Mouse (Mus musculus) limb, embryonic 11.5 days (tissue): ENCODE measurements around the gene Ccdc136. TPM values are rescaled to one million over a fixed set of nuclear protein-coding genes. Genes with fewer than 3 reads are reported as not detected.
A peak's percentile ranks its signal among the peaks of the same experiment; 100 is the strongest.
"Not testable (repeated sequence)": the region's sequence is repeated elsewhere in the genome, so short reads cannot be mapped to it uniquely, and the experiment has no call there.

Experiments
- ATAC-seq: fragments of 200-750 bp; cut with Nextera tagmentation; 2 replicates; pipeline ENCODE4 v1.8.0; 2017; ENCODE audit warnings: low read depth; ENCODE audit not compliant: insufficient number of reproducible peaks, low FRiP score, low TSS enrichment
- DNase-seq: peaks from one replicate; pipeline ENCODE4 v3.0.0-alpha.2; 2015; ENCODE audit warnings: low spot score
- H3K27ac ChIP-seq: fragments of 300-500 bp; sonication (generic); replicated peaks from 2 replicates; pipeline ENCODE4 v1.5.1; 2014; ENCODE audit warnings: low read depth, mild to moderate bottlenecking, low read length
- H3K27me3 ChIP-seq: fragments of 300-500 bp; sonication (generic); 2 replicates; pipeline ENCODE4 v1.6.1; 2014; ENCODE audit warnings: mild to moderate bottlenecking, low read length, mixed read lengths; ENCODE audit not compliant: control insufficient read depth, insufficient read depth
- H3K36me3 ChIP-seq: fragments of 300-500 bp; sonication (generic); 2 replicates; pipeline ENCODE4 v1.6.1; 2014; ENCODE audit warnings: mild to moderate bottlenecking, low read length, moderate library complexity, mixed read lengths; ENCODE audit not compliant: control insufficient read depth, insufficient read depth
- H3K4me1 ChIP-seq: fragments of 300-500 bp; sonication (generic); 2 replicates; pipeline ENCODE4 v1.6.1; 2014; ENCODE audit warnings: low read length, mixed read lengths; ENCODE audit not compliant: control insufficient read depth, insufficient read depth
- H3K4me2 ChIP-seq: fragments of 300-500 bp; sonication (generic); 2 replicates; pipeline ENCODE4 v1.6.1; 2014; ENCODE audit warnings: low read depth, mild to moderate bottlenecking, moderate library complexity; ENCODE audit not compliant: severe bottlenecking
- H3K4me3 ChIP-seq: fragments of 300-500 bp; sonication (generic); 2 replicates; pipeline ENCODE4 v1.5.1; 2014; ENCODE audit warnings: low read depth, low read length
- H3K9ac ChIP-seq: fragments of 300-500 bp; sonication (generic); 2 replicates; pipeline ENCODE4 v1.6.1; 2014; ENCODE audit warnings: mild to moderate bottlenecking, low read length
- H3K9me3 ChIP-seq: fragments of 300-500 bp; sonication (generic); 2 replicates; pipeline ENCODE4 v1.6.1; 2016; ENCODE audit warnings: low read length; ENCODE audit not compliant: control insufficient read depth
- WGBS: fragments of 180-500 bp; shearing (Covaris S2); extraction: QIAGEN DNeasy Blood & Tissue Kit; methylation state at CpG from one replicate; pipeline ENCODE4 v1.1.7; 2014; 5-methylcytosine and 5-hydroxymethylcytosine counted together
- polyA plus RNA-seq: library from polyadenylated mRNA; unstranded; fragments of >200 nt; fragmentation: Nextera tagmentation; extraction: Ambion mirVana; gene quantifications from 2 replicates; pipeline ENCODE4 v1.2.1, GENCODE M21; 2014

The Ccdc136 gene
- 37.1 and 37.3 TPM in 2 replicates for polyA plus RNA-seq

DNA sequence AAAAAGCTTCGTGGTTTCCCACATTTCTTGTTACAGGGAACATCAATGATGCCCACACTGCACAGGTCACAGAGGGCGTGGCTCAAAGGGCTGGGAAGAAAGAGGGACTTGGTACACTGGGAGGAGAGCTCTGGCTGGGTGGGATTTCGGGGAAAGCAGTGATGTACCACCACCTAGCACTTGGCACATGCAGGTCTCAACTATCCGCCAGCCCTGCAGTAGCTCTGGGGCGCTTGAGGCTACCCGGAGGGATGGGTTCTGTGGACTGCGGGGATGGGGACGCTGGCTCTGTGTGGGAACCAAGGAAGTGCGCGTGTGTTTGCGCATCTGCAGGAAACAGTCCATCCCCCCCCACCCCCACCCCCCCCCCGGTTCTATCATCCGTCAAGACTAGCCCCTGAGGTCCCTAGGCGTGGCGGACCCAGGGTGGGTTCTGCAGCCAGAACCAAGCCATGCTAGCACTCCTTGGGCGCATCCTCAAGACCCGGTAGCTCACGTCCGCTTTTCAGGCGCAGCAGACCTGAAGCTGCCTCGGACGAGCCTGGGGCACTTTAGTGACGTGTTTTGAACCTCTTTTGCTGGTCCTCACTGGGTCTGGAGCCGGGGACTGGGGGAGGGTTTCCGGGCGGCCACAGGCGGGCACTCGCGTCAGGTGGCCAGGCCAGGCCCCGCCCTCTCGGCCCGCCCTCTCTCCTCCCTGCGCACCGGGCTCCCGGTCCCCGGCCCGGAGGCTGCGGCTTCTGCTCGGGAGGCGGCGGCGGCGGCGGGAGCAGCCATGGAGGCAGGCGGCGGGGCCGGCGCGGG, at the start of gene Ccdc136:
Gene Ccdc136 (plus strand): TSS at position 400 of the 804 bp plus-strand sequence.
- peak; percentile 92 for ATAC-seq
- H3K27ac ChIP-seq = peak within 1 kb of the TSS; percentile 51; the same call in 1 of the 2 replicates
- H3K36me3 ChIP-seq = no peaks in the 10 kb centered on the region
- H3K9ac ChIP-seq = peak within 1 kb of the TSS; percentile 56
- WGBS = under 1% methylated on average over 40 of the region's 49 CpGs
- no peaks in the 10 kb centered on the region for H3K9me3 ChIP-seq
- H3K4me2 ChIP-seq = peak within 1 kb of the TSS; percentile 64
- peak; percentile 83 for DNase-seq
- peak within 1 kb of the TSS; percentile 42 for H3K4me3 ChIP-seq
- no peaks in the 10 kb centered on the region for H3K27me3 ChIP-seq
- peaks cover 3% of the 10 kb centered on the region; the same call in 1 of the 2 replicates for H3K4me1 ChIP-seq

DNA sequence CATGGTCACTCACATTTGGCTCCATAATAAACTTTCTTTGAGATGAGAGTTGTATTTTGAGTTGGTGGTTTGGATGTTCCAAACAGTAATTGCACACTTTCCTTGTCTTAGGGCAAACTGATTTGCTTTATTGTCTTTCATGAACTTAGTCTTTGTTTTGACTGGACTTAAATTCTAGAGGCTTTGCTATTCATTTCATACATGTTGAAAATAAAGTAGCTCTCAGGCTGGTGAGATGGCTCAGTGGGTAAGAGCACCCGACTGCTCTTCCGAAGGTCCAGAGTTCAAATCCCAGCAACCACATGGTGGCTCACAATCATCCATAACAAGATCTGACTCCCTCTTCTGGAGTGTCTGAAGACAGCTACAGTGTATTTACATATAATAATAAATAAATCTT, 49.6 kb upstream of the Ccdc136 start:
- not testable (repeated sequence) for DNase-seq, H3K27ac ChIP-seq, H3K9ac ChIP-seq, H3K4me3 ChIP-seq, H3K4me2 ChIP-seq, H3K27me3 ChIP-seq, H3K4me1 ChIP-seq, H3K9me3 ChIP-seq, H3K36me3 ChIP-seq, ATAC-seq
- WGBS = 100% methylated on average over 2 of the region's 2 CpGs

DNA sequence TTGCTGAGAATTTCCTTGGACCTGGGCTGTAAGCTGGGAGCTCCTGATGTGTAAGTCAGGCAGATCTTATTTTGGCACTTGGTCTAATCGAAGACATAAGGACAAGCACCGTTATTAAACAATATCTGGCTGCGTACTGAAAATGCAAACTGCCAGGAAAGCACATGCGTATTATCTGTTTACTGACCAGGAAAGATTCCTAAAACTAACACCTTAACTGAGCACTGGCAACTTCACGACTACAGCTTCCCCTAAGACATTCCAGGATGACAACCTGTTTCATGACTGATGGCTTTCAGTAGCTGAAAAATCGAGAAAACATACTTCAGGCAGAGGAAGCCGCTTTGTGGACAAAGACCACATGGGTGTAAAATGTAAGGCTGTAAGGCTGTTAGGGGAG, 48.9 kb upstream of the Ccdc136 start:
- no peak for DNase-seq
- Histone ChIP-seq H3K9me3 (no peaks in the 10 kb centered on the region), H3K36me3 (no peaks in the 10 kb centered on the region), H3K27me3 (no peaks in the 10 kb centered on the region), H3K4me1 (no peaks in the 10 kb centered on the region), H3K4me3 (peak overlapping the region; percentile 89), H3K27ac (peak overlapping the region; percentile 86), H3K4me2 (peak overlapping the region; percentile 64), H3K9ac (peak overlapping the region; percentile 87)
- no peak for ATAC-seq
- 41% methylated on average over 7 of the region's 7 CpGs for WGBS

DNA sequence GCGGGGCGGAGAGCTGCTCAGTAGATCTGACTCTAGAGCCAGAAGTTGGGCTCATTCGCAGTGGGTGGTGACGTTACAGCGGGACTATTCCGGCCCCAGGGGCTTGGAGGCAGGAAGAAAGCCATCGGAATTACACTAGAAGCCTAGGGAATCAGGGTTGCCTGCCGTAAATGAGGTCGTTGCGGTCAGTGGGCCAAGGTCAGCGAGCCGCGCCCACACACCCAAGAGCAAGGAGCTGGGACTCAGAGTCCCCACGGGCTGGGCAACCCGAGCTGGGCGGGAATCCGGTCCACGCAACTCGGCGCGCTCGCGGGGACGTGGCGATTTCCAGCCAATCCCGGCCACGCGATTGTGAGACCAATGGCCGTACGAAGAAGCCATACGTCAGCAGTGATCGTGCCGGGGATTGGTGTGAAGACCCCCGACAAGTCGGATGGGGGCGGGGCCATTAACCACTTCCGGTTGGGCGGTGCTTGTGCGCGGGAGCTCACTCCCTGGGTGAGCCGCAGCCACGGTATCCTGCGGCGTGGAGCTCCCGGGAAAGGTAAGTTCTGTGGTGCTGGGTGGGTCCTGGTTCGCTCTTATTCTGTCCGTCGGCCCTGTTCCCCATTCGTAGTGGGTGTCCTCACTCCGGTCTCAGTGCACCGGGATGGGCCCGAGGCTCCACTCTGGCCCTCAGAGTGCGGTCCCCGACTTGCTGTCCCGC, 48.3 kb upstream of the Ccdc136 start, which contains the start of gene Calu:
Gene Calu (plus strand): TSS at position 405 of the 706 bp plus-strand sequence.
- H3K4me2 ChIP-seq = peak within 1 kb of the TSS; percentile 64
- H3K9me3 ChIP-seq = no peaks in the 10 kb centered on the region
- H3K27me3 ChIP-seq = no peaks in the 10 kb centered on the region
- no peaks in the 10 kb centered on the region for H3K36me3 ChIP-seq
- under 1% methylated on average over 55 of the region's 55 CpGs for WGBS
- ATAC-seq (peak; percentile 100), DNase-seq (peak; percentile 100)
- peak within 1 kb of the TSS; percentile 89 for H3K4me3 ChIP-seq
- H3K9ac ChIP-seq = peak within 1 kb of the TSS; percentile 87
- no peaks in the 10 kb centered on the region for H3K4me1 ChIP-seq
- H3K27ac ChIP-seq = peak within 1 kb of the TSS; percentile 86

DNA sequence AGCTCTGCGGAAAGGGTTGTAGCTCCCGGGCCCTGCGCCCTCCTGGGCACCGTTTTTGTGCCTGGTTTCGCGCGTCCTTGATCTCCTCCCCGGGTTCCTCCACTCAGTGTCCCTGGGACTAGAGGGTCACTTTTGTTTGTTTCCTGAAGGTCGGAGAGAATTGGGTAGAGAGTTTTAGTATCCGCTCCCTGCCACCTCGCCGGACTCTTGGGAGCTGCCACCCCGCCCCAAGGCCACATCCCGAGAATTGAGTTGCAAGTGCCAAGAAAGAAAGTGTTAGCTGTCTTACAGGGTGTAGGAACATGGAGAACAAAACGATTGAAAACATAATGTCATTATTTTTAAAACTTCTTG, 47.8 kb upstream of the Ccdc136 start:
- ATAC-seq = no peak; the same call in 1 of the 2 replicates
- Histone ChIP-seq H3K27me3 (no peaks in the 10 kb centered on the region), H3K4me1 (no peaks in the 10 kb centered on the region), H3K9me3 (no peaks in the 10 kb centered on the region), H3K36me3 (no peaks in the 10 kb centered on the region), H3K4me2 (peak overlapping the region; percentile 58), H3K27ac (peak overlapping the region; percentile 62; the same call in 1 of the 2 replicates), H3K9ac (peak overlapping the region; percentile 87), H3K4me3 (peak overlapping the region; percentile 89)
- WGBS = under 1% methylated on average over 15 of the region's 15 CpGs
- no peak for DNase-seq

DNA sequence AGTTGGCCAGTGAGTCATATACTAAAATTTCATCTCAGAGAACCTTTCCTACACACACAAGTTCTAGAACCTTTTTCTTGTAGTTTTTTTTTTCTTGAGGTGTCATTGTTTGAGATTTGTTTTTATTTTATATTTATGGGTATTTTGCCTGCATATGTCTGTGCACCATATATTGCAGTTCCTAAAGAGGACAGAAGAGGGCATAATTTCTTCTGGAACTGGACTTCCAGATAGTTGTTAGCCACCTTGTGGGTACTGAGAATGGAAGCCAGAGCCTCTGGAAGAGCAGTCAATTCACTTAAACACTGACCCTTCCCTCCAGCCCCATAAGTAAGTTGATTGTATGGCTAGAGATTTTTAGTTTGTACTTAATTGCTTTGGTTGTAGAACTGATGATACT, 44.5 kb upstream of the Ccdc136 start:
- ATAC-seq = no peak
- no peaks in the 10 kb centered on the region; the same call in 1 of the 2 replicates for H3K36me3 ChIP-seq
- H3K4me3 ChIP-seq = no peak overlapping the region
- H3K4me2 ChIP-seq = no peak overlapping the region
- H3K9me3 ChIP-seq = no peaks in the 10 kb centered on the region
- no peaks in the 10 kb centered on the region for H3K4me1 ChIP-seq
- no peaks in the 10 kb centered on the region for H3K27me3 ChIP-seq
- no peak overlapping the region for H3K9ac ChIP-seq
- DNase-seq = no peak
- H3K27ac ChIP-seq = no peak overlapping the region

DNA sequence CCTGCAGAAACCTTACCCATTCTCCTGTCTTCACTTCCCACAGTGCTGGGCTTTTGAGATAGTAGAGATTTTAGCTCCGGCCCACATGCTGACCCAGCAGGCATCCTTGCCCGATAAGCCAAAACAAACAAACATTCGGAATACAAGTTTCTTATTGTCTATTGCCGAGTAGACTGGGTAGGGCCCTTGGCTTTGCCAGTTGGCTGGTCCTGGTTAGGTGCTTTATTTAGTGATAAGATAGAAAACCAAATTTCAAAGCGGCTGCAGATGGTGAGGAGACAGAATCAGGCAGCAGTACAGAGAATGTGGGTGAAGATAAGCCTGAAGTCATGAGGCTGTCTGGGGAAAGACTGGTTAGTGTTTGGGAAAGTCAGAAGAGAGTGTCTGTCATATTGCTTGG, 43.3 kb upstream of the Ccdc136 start:
- no peak overlapping the region for H3K9ac ChIP-seq
- no peak overlapping the region for H3K27ac ChIP-seq
- no peaks in the 10 kb centered on the region for H3K9me3 ChIP-seq
- DNase-seq = no peak
- no peak for ATAC-seq
- 79% methylated on average over 5 of the region's 5 CpGs for WGBS
- peaks cover 2% of the 10 kb centered on the region; the same call in 1 of the 2 replicates for H3K36me3 ChIP-seq
- no peaks in the 10 kb centered on the region for H3K27me3 ChIP-seq
- H3K4me3 ChIP-seq = no peak overlapping the region
- no peak overlapping the region for H3K4me2 ChIP-seq
- no peaks in the 10 kb centered on the region for H3K4me1 ChIP-seq

DNA sequence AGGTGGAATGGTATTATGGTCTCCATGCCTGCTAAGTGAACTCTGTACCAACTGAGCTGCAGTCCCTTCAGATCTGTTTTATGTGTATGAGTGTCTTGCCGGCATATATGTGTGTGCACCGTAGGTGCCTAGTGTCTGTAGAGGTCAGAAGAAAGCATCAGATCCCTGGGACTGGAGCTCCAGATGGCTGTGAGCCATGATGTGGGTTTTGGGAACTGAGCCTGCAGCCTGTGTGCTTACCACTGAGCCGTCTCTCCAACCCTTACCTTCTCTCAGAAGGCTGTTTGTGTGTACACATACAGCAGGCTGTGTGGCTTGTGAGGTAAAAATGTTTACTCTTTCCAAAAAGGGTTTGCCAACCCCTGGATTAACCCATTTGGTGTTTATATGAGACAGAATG, 36.7 kb upstream of the Ccdc136 start:
- H3K27me3 ChIP-seq = no peaks in the 10 kb centered on the region
- 98% methylated on average over 3 of the region's 3 CpGs for WGBS
- no peak for ATAC-seq

More for the DNA sequence above, 36.7 kb upstream of the Ccdc136 start:
- no peaks in the 10 kb centered on the region for H3K9me3 ChIP-seq
- H3K4me3 ChIP-seq = no peak overlapping the region
- H3K36me3 ChIP-seq = peaks cover 4% of the 10 kb centered on the region; the same call in 1 of the 2 replicates
- DNase-seq = no peak
- H3K27ac ChIP-seq = no peak overlapping the region
- no peak overlapping the region for H3K9ac ChIP-seq
- H3K4me1 ChIP-seq = no peaks in the 10 kb centered on the region
- H3K4me2 ChIP-seq = no peak overlapping the region
